Mouse (Mus musculus): ENCODE data around the gene Fbxl17. TPM values are rescaled to one million over a fixed set of nuclear protein-coding genes. Genes with fewer than 3 reads are reported as not detected.

The Fbxl17 gene
- polyA plus RNA-seq, 1 experiment from 2014 or later = 7.0 TPM

- H3K27ac ChIP-seq = no peak overlapping the region
- no peaks in the 10 kb centered on the region for H3K36me3 ChIP-seq (replicated peaks)
- H3K9ac ChIP-seq = no peak overlapping the region
- 83% methylated on average over 3 of the region's 3 CpGs for WGBS
- ATAC-seq (ENCODE audit: low FRiP score) = no peak
- no peaks in the 10 kb centered on the region for H3K9me3 ChIP-seq
- peaks cover 17% of the 10 kb centered on the region for H3K4me1 ChIP-seq
- H3K27me3 ChIP-seq = peaks cover 35% of the 10 kb centered on the region
- H3K4me2 ChIP-seq = no peak overlapping the region
- no peak overlapping the region for H3K4me3 ChIP-seq (replicated peaks)
Measured at GRCm38 (mm10) chr17:63180042-63180441, 319.8 kb downstream of the Fbxl17 start.

GRCm38 (mm10) chr17:63178331-63178730 is 321.5 kb downstream of the Fbxl17 start:
- H3K4me1 ChIP-seq = peaks cover 13% of the 10 kb centered on the region
- no peak overlapping the region for H3K27ac ChIP-seq
- no peak overlapping the region for H3K4me3 ChIP-seq (replicated peaks)
- no peaks in the 10 kb centered on the region for H3K9me3 ChIP-seq
- ATAC-seq (ENCODE audit: low FRiP score) = no peak
- 82% methylated on average over 2 of the region's 2 CpGs for WGBS
- no peak overlapping the region for H3K9ac ChIP-seq
- peaks cover 50% of the 10 kb centered on the region for H3K27me3 ChIP-seq
- no peaks in the 10 kb centered on the region for H3K36me3 ChIP-seq (replicated peaks)
- no peak overlapping the region for H3K4me2 ChIP-seq

GRCm38 (mm10) chr17:63176411-63176810 is 323.4 kb downstream of the Fbxl17 start:
- no peak for ATAC-seq (ENCODE audit: low FRiP score)
- Histone ChIP-seq H3K4me2 (no peak overlapping the region), H3K27me3 (peaks cover 53% of the 10 kb centered on the region), H3K36me3 (replicated peaks) (no peaks in the 10 kb centered on the region), H3K4me1 (peaks cover 31% of the 10 kb centered on the region), H3K27ac (no peak overlapping the region), H3K9ac (no peak overlapping the region), H3K4me3 (replicated peaks) (no peak overlapping the region), H3K9me3 (no peaks in the 10 kb centered on the region)
- WGBS = 38% methylated on average over 5 of the region's 5 CpGs

- no peaks in the 10 kb centered on the region for H3K36me3 ChIP-seq (replicated peaks)
- ATAC-seq (ENCODE audit: low FRiP score) = peak; percentile 1; the same call in 1 of the 2 replicates
- WGBS = 13% methylated on average over 1 of the region's 1 CpGs
- H3K9me3 ChIP-seq = no peaks in the 10 kb centered on the region
- no peak overlapping the region for H3K9ac ChIP-seq
- peaks cover 36% of the 10 kb centered on the region for H3K4me1 ChIP-seq
- H3K4me2 ChIP-seq = no peak overlapping the region
- no peak overlapping the region for H3K27ac ChIP-seq
- no peak overlapping the region for H3K4me3 ChIP-seq (replicated peaks)
- peaks cover 48% of the 10 kb centered on the region for H3K27me3 ChIP-seq
Measured at GRCm38 (mm10) chr17:63172697-63173096, 327.1 kb downstream of the Fbxl17 start.

- Histone ChIP-seq H3K4me3 (replicated peaks) (no peak overlapping the region), H3K36me3 (replicated peaks) (no peaks in the 10 kb centered on the region), H3K4me1 (peaks cover 36% of the 10 kb centered on the region), H3K27me3 (peaks cover 49% of the 10 kb centered on the region), H3K9me3 (no peaks in the 10 kb centered on the region), H3K4me2 (no peak overlapping the region), H3K27ac (peak overlapping the region; percentile 6; the same call in 1 of the 2 replicates), H3K9ac (no peak overlapping the region)
- ATAC-seq (ENCODE audit: low FRiP score) = peak; percentile 84
- WGBS = 6% methylated on average over 5 of the region's 5 CpGs
Measured at GRCm38 (mm10) chr17:63171890-63172491, 327.8 kb downstream of the Fbxl17 start.

- H3K27me3 ChIP-seq = peaks cover 45% of the 10 kb centered on the region
- H3K9me3 ChIP-seq = no peaks in the 10 kb centered on the region
- H3K4me1 ChIP-seq = peaks cover 32% of the 10 kb centered on the region
- WGBS = 16% methylated on average over 5 of the region's 5 CpGs
- H3K4me2 ChIP-seq = no peak overlapping the region
- H3K9ac ChIP-seq = no peak overlapping the region
- H3K36me3 ChIP-seq (replicated peaks) = no peaks in the 10 kb centered on the region
- peak; percentile 37; the same call in 1 of the 2 replicates for ATAC-seq (ENCODE audit: low FRiP score)
- H3K27ac ChIP-seq = 0 out of 2 replicates have a peak overlapping the region, but pooled peaks have one; percentile 19
- H3K4me3 ChIP-seq (replicated peaks) = no peak overlapping the region
Measured at GRCm38 (mm10) chr17:63171264-63171663, 328.6 kb downstream of the Fbxl17 start.

- Histone ChIP-seq H3K27ac (no peak overlapping the region), H3K9me3 (no peaks in the 10 kb centered on the region), H3K36me3 (replicated peaks) (no peaks in the 10 kb centered on the region), H3K27me3 (peaks cover 40% of the 10 kb centered on the region), H3K4me3 (replicated peaks) (no peak overlapping the region), H3K9ac (no peak overlapping the region), H3K4me2 (no peak overlapping the region), H3K4me1 (peaks cover 22% of the 10 kb centered on the region)
- no peak for ATAC-seq (ENCODE audit: low FRiP score)
- whole genome bisulfite sequencing = 81% methylated on average over 5 of the region's 5 CpGs
Measured at GRCm38 (mm10) chr17:63168019-63168788, 331.6 kb downstream of the Fbxl17 start.

- 66% methylated on average over 3 of the region's 3 CpGs for WGBS
- no peak overlapping the region for H3K27ac ChIP-seq
- ATAC-seq (ENCODE audit: low FRiP score) = no peak
- no peak overlapping the region for H3K4me2 ChIP-seq
- no peaks in the 10 kb centered on the region for H3K36me3 ChIP-seq (replicated peaks)
- no peak overlapping the region for H3K4me3 ChIP-seq (replicated peaks)
- H3K9ac ChIP-seq = no peak overlapping the region
- H3K27me3 ChIP-seq = peaks cover 39% of the 10 kb centered on the region
- H3K9me3 ChIP-seq = no peaks in the 10 kb centered on the region
- H3K4me1 ChIP-seq = peaks cover 15% of the 10 kb centered on the region
Measured at GRCm38 (mm10) chr17:63167248-63167647, 332.6 kb downstream of the Fbxl17 start.

- no peak for ATAC-seq (ENCODE audit: low FRiP score)
- 76% methylated on average over 3 of the region's 3 CpGs for WGBS
- Histone ChIP-seq H3K27me3 (peaks cover 39% of the 10 kb centered on the region), H3K4me1 (peaks cover 14% of the 10 kb centered on the region), H3K27ac (no peak overlapping the region), H3K4me3 (replicated peaks) (no peak overlapping the region), H3K36me3 (replicated peaks) (no peaks in the 10 kb centered on the region), H3K9ac (no peak overlapping the region), H3K4me2 (no peak overlapping the region), H3K9me3 (no peaks in the 10 kb centered on the region)
Measured at GRCm38 (mm10) chr17:63166692-63167091, 333.1 kb downstream of the Fbxl17 start.

GRCm38 (mm10) chr17:63165847-63166246 is 334.0 kb downstream of the Fbxl17 start:
- no peak overlapping the region for H3K9ac ChIP-seq
- 0 out of 2 replicates have a peak, but pooled peaks cover 8% of the 10 kb centered on the region for H3K4me1 ChIP-seq
- no peak overlapping the region for H3K4me3 ChIP-seq (replicated peaks)
- H3K27me3 ChIP-seq = peaks cover 39% of the 10 kb centered on the region
- H3K9me3 ChIP-seq = no peaks in the 10 kb centered on the region
- no peak overlapping the region for H3K4me2 ChIP-seq
- 87% methylated on average over 13 of the region's 13 CpGs for WGBS
- H3K36me3 ChIP-seq (replicated peaks) = no peaks in the 10 kb centered on the region
- no peak overlapping the region for H3K27ac ChIP-seq
- no peak for ATAC-seq (ENCODE audit: low FRiP score)

GRCm38 (mm10) chr17:63164289-63164688 is 335.5 kb downstream of the Fbxl17 start:
- WGBS = 81% methylated on average over 1 of the region's 1 CpGs
- H3K27ac ChIP-seq = no peak overlapping the region
- no peak overlapping the region for H3K9ac ChIP-seq
- no peak overlapping the region for H3K4me3 ChIP-seq (replicated peaks)
- H3K4me2 ChIP-seq = no peak overlapping the region
- ATAC-seq (ENCODE audit: low FRiP score) = no peak
- H3K9me3 ChIP-seq = no peaks in the 10 kb centered on the region
- peaks cover 18% of the 10 kb centered on the region for H3K4me1 ChIP-seq
- peaks cover 43% of the 10 kb centered on the region for H3K27me3 ChIP-seq
- no peaks in the 10 kb centered on the region for H3K36me3 ChIP-seq (replicated peaks)

GRCm38 (mm10) chr17:63161953-63162352 is 337.9 kb downstream of the Fbxl17 start:
- ATAC-seq (ENCODE audit: low FRiP score) = no peak
- Histone ChIP-seq H3K4me3 (replicated peaks) (no peak overlapping the region), H3K4me1 (peaks cover 30% of the 10 kb centered on the region), H3K27me3 (peaks cover 23% of the 10 kb centered on the region), H3K9me3 (no peaks in the 10 kb centered on the region), H3K4me2 (no peak overlapping the region), H3K9ac (no peak overlapping the region), H3K36me3 (replicated peaks) (no peaks in the 10 kb centered on the region), H3K27ac (no peak overlapping the region)
- 31% methylated on average over 5 of the region's 5 CpGs for WGBS

GRCm38 (mm10) chr17:63159196-63159595 is 340.6 kb downstream of the Fbxl17 start:
- peaks cover 30% of the 10 kb centered on the region for H3K4me1 ChIP-seq

More at GRCm38 (mm10) chr17:63159196-63159595, 340.6 kb downstream of the Fbxl17 start:
- no peak overlapping the region for H3K4me2 ChIP-seq
- no peaks in the 10 kb centered on the region for H3K9me3 ChIP-seq
- H3K27me3 ChIP-seq = peaks cover 6% of the 10 kb centered on the region
- WGBS = 45% methylated on average over 7 of the region's 7 CpGs
- H3K27ac ChIP-seq = no peak overlapping the region
- H3K4me3 ChIP-seq (replicated peaks) = no peak overlapping the region
- ATAC-seq (ENCODE audit: low FRiP score) = no peak
- H3K36me3 ChIP-seq (replicated peaks) = no peaks in the 10 kb centered on the region
- H3K9ac ChIP-seq = no peak overlapping the region

Measured in forebrain, embryonic 12.5 days (tissue).